Comparison of ENCODE assay signal across 8 mouse cellular contexts in genomic region chr2:167505127-167505526, GRCm38 (mm10). TPM values are rescaled to one million over a fixed set of nuclear protein-coding genes. Genes with fewer than 3 reads are reported as not detected.
DNase-seq lines count a peak whose midpoint lies in the region; ATAC-seq and TF ChIP-seq lines count a peak whose summit lies in the region.

No protein-coding gene starts in this region.

- peaks cover 54% of the 10 kb centered on the region for H3K4me1 ChIP-seq in G1E (ENCODE audit: insufficient read depth, low read depth, low read length)
- H3K4me1 ChIP-seq in hindbrain, embryonic 10.5 days (replicated peaks) = peaks cover 33% of the 10 kb centered on the region
- peaks cover 16% of the 10 kb centered on the region for H3K4me1 ChIP-seq in lung, embryonic 14.5 days (ENCODE audit: insufficient read depth)
- peaks cover 11% of the 10 kb centered on the region; the same call in 1 of the 2 replicates for H3K4me1 ChIP-seq in small intestine, adult 2 months (ENCODE audit: control insufficient read depth, insufficient read depth, insufficient read length, low read length)

- ATAC-seq in G1E (ENCODE audit: extremely low read depth, insufficient number of reproducible peaks, low FRiP score, poor library complexity, severe bottlenecking) = peak; percentile 67
- no peak for ATAC-seq in lung, embryonic 14.5 days (ENCODE audit: insufficient read depth)

- no peak for TF ChIP-seq POLR2A in small intestine, adult 2 months (IDR thresholded peaks at IDR 0.05; ENCODE audit: low read depth, low read length)

- H3K36me3 ChIP-seq in G1E (replicated peaks) = peaks cover 57% of the 10 kb centered on the region
- peaks cover 55% of the 10 kb centered on the region for H3K36me3 ChIP-seq in hindbrain, embryonic 10.5 days
- H3K36me3 ChIP-seq in lung, embryonic 14.5 days (ENCODE audit: insufficient read depth) = peaks cover 51% of the 10 kb centered on the region
- H3K36me3 ChIP-seq in small intestine, adult 2 months (ENCODE audit: control insufficient read depth, insufficient read depth, low read length) = peaks cover 34% of the 10 kb centered on the region

- no peak for TF ChIP-seq CTCF in G1E (IDR thresholded peaks at IDR 0.05; ENCODE audit: low read depth, low read length)
- TF ChIP-seq CTCF in lung, embryonic 14.5 days (IDR thresholded peaks at IDR 0.05; ENCODE audit: low read depth) = no peak
- no peak for TF ChIP-seq CTCF in small intestine, adult 2 months (IDR thresholded peaks at IDR 0.05; ENCODE audit: extremely low read depth, insufficient read length, insufficient replicate concordance, low read depth, low read length)

- H3K4me2 ChIP-seq in lung, embryonic 14.5 days = peak overlapping the region; percentile 79

- no peak overlapping the region for H3K27ac ChIP-seq in hindbrain, embryonic 10.5 days
- no peak overlapping the region for H3K27ac ChIP-seq in lung, embryonic 14.5 days (ENCODE audit: low read depth)
- H3K27ac ChIP-seq in small intestine, adult 2 months (ENCODE audit: insufficient read depth, low read depth, low read length) = peak overlapping the region; percentile 96

- no peaks in the 10 kb centered on the region for H3K27me3 ChIP-seq in G1E (ENCODE audit: insufficient read depth, low read length)
- no peaks in the 10 kb centered on the region for H3K27me3 ChIP-seq in hindbrain, embryonic 10.5 days (ENCODE audit: insufficient read depth, poor library complexity, severe bottlenecking)
- no peaks in the 10 kb centered on the region for H3K27me3 ChIP-seq in lung, embryonic 14.5 days (ENCODE audit: insufficient read depth, low read length)
- no peaks in the 10 kb centered on the region for H3K27me3 ChIP-seq in small intestine, adult 2 months (ENCODE audit: control insufficient read depth, insufficient read depth, low read length)

- H3K9ac ChIP-seq in lung, embryonic 14.5 days = 0 out of 2 replicates have a peak overlapping the region, but pooled peaks have one; percentile 90

- DNase-seq in cerebellum, adult 9-11 months = peak; percentile 23
- DNase-seq in cerebellum, adult 11-12 months = no peak
- DNase-seq in G1E (ENCODE audit: low spot score) = peak; percentile 40
- no peak for DNase-seq in hindbrain, embryonic 10.5 days (ENCODE audit: low spot score)
- peak; percentile 44 for DNase-seq in lung, embryonic 14.5 days
- DNase-seq in embryo, embryonic 11 days = no peak
- DNase-seq in yolk sac, embryonic 10.5 days (ENCODE audit: low spot score) = no peak

- no peaks in the 10 kb centered on the region for H3K9me3 ChIP-seq in G1E (replicated peaks)
- no peaks in the 10 kb centered on the region for H3K9me3 ChIP-seq in hindbrain, embryonic 10.5 days
- H3K9me3 ChIP-seq in lung, embryonic 14.5 days (ENCODE audit: low read depth, low read length) = no peaks in the 10 kb centered on the region

- H3K4me3 ChIP-seq in G1E (ENCODE audit: low read depth, low read length) = peak overlapping the region; percentile 50; the same call in 1 of the 2 replicates
- H3K4me3 ChIP-seq in hindbrain, embryonic 10.5 days = peak overlapping the region; percentile 82; the same call in 1 of the 2 replicates
- 0 out of 2 replicates have a peak overlapping the region, but pooled peaks have one; percentile 99 for H3K4me3 ChIP-seq in lung, embryonic 14.5 days (ENCODE audit: low read depth, low read length)
- peak overlapping the region; percentile 50 for H3K4me3 ChIP-seq in small intestine, adult 2 months (ENCODE audit: low read depth, low read length)

- WGBS in hindbrain, embryonic 10.5 days = 88% methylated on average over 3 of the region's 3 CpGs
- WGBS in lung, embryonic 14.5 days = 65% methylated on average over 3 of the region's 3 CpGs
- 14% methylated on average over 3 of the region's 3 CpGs for WGBS in small intestine, adult 2 months

RNA-seq across cellular contexts. Expression of gene Spata2, which starts 12.4 kb away (rescaled TPM):
- total RNA-seq in G1E (2014; fragmentation: Nextera tagmentation) = 11.6 and 16.2 TPM in 2 replicates
- 6.7 and 7.6 TPM in 2 replicates for total RNA-seq in G1E (2017)
- polyA plus RNA-seq in G1E (2012) = 26.5 and 27.9 TPM in 2 replicates
- 20.1 and 25.1 TPM in 2 replicates for polyA plus RNA-seq in hindbrain, embryonic 10.5 days (2016; fragmentation: Nextera tagmentation; extraction: Ambion mirVana)
- 15.6 and 16.4 TPM in 2 replicates for polyA plus RNA-seq in lung, embryonic 14.5 days (2014; fragmentation: Nextera tagmentation; extraction: Ambion mirVana)
- polyA plus RNA-seq in small intestine, adult 2 months (2012; rRNA removed) = 25.4 and 54.9 TPM in 2 replicates

RNA-seq across cellular contexts. Expression of gene Rnf114, which starts 12.7 kb away (rescaled TPM):
- total RNA-seq in G1E (2014; fragmentation: Nextera tagmentation) = 41.5 and 48.2 TPM in 2 replicates
- 32.1 and 37.8 TPM in 2 replicates for total RNA-seq in G1E (2017)
- polyA plus RNA-seq in G1E (2012) = 16.8 and 18.4 TPM in 2 replicates
- 137 TPM in 2 replicates for polyA plus RNA-seq in hindbrain, embryonic 10.5 days (2016; fragmentation: Nextera tagmentation; extraction: Ambion mirVana)
- polyA plus RNA-seq in lung, embryonic 14.5 days (2014; fragmentation: Nextera tagmentation; extraction: Ambion mirVana) = 94.7 and 98.7 TPM in 2 replicates
- polyA plus RNA-seq in small intestine, adult 2 months (2012; rRNA removed) = 50.5 and 116 TPM in 2 replicates

RNA-seq across cellular contexts. Expression of gene Snai1, which starts 32.9 kb away (rescaled TPM):
- total RNA-seq in G1E (2014; fragmentation: Nextera tagmentation) = not detected in 2 replicates
- not detected in 2 replicates for total RNA-seq in G1E (2017)
- polyA plus RNA-seq in G1E (2012) = not detected in 2 replicates
- polyA plus RNA-seq in hindbrain, embryonic 10.5 days (2016; fragmentation: Nextera tagmentation; extraction: Ambion mirVana) = 45.3 and 45.5 TPM in 2 replicates
- polyA plus RNA-seq in lung, embryonic 14.5 days (2014; fragmentation: Nextera tagmentation; extraction: Ambion mirVana) = 152 and 162 TPM in 2 replicates
- polyA plus RNA-seq in small intestine, adult 2 months (2012; rRNA removed) = 12.1 and 13.2 TPM in 2 replicates

Comparison
In these comparisons a context has a peak if more than half of its experiments do, and no peak if none do; other contexts are left out.
1. DNase-seq: peak in cerebellum, adult 9-11 months (single experiment), G1E (single experiment) and lung, embryonic 14.5 days (single experiment); none in cerebellum, adult 11-12 months (single experiment), hindbrain, embryonic 10.5 days (single experiment), embryo, embryonic 11 days (single experiment) and yolk sac, embryonic 10.5 days (single experiment).
2. RNA of gene Snai1, which starts 32.9 kb away (polyA plus RNA-seq): 152 to 162 TPM in lung, embryonic 14.5 days, 45.3 to 45.5 TPM in hindbrain, embryonic 10.5 days and 12.1 to 13.2 TPM in small intestine, adult 2 months; not detected in G1E; every median in the first group is over 10 times any median in the second.
3. Peak in every context shown above with its lines, with median percentiles within 50 percentile points of each other: H3K4me3 ChIP-seq.